Mouse (Mus musculus) midbrain, embryonic 11.5 days (tissue): Measurements from ENCODE around the gene Zfp839. TPM values are rescaled to one million over a fixed set of nuclear protein-coding genes. Genes with fewer than 3 reads are reported as not detected.
"Not testable (repeated sequence)": the region's sequence is repeated elsewhere in the genome, so short reads cannot be mapped to it uniquely, and the experiment has no call there.

Experiments used
- ATAC-seq: fragments of 200-750 bp; cut with Nextera tagmentation; 2 replicates; pipeline ENCODE4 v1.8.0; 2017; ENCODE audit warnings: moderate TSS enrichment, moderate library complexity; ENCODE audit not compliant: low FRiP score
- DNase-seq: peaks from one replicate; pipeline ENCODE4 v3.0.0; 2015; ENCODE audit warnings: low spot score; ENCODE audit errors: missing footprints
- H3K27ac ChIP-seq: fragments of 300-500 bp; sonication (generic); 2 replicates; pipeline ENCODE4 v1.5.1; 2014; ENCODE audit warnings: low read depth, low read length
- H3K27me3 ChIP-seq: fragments of 300-500 bp; sonication (generic); 2 replicates; pipeline ENCODE4 v1.6.1; 2014; ENCODE audit warnings: mild to moderate bottlenecking, low read length, moderate library complexity, mixed read lengths; ENCODE audit not compliant: control insufficient read depth, insufficient read depth
- H3K36me3 ChIP-seq: fragments of 300-500 bp; sonication (generic); 2 replicates; pipeline ENCODE4 v1.6.1; 2014; ENCODE audit warnings: mild to moderate bottlenecking, low read length, moderate library complexity, mixed read lengths; ENCODE audit not compliant: control insufficient read depth, insufficient read depth
- H3K4me1 ChIP-seq: fragments of 300-500 bp; sonication (generic); 2 replicates; pipeline ENCODE4 v1.6.1; 2014; ENCODE audit warnings: low read length; ENCODE audit not compliant: control insufficient read depth, insufficient read depth
- H3K4me2 ChIP-seq: fragments of 300-500 bp; sonication (generic); 2 replicates; pipeline ENCODE4 v1.6.1; 2014; ENCODE audit warnings: mild to moderate bottlenecking, moderate library complexity
- H3K4me3 ChIP-seq: fragments of 300-500 bp; sonication (generic); 2 replicates; pipeline ENCODE4 v1.5.1; 2014; ENCODE audit warnings: low read depth, low read length
- H3K9ac ChIP-seq: fragments of 300-500 bp; sonication (generic); 2 replicates; pipeline ENCODE4 v1.6.1; 2014; ENCODE audit warnings: low read length
- H3K9me3 ChIP-seq: fragments of 300-500 bp; sonication (generic); 2 replicates; pipeline ENCODE4 v1.6.1; 2016; ENCODE audit warnings: low read length; ENCODE audit not compliant: control insufficient read depth
- WGBS: fragments of 180-500 bp; shearing (Covaris S2); extraction: QIAGEN DNeasy Blood & Tissue Kit; methylation state at CpG from one replicate; pipeline ENCODE4 v1.1.7; 2014; 5-methylcytosine and 5-hydroxymethylcytosine counted together
- polyA plus RNA-seq: library from polyadenylated mRNA; unstranded; fragments of >200 nt; fragmentation: Nextera tagmentation; extraction: Ambion mirVana; gene quantifications from 2 replicates; pipeline ENCODE4 v1.2.1, GENCODE M21; 2014

Zfp839 gene
- polyA plus RNA-seq, 1 experiment from 2014 or later = 1.8 TPM

GRCm38 (mm10) chr12:110845131-110845880 is 4.7 kb upstream of the Zfp839 start:
- peak; percentile 79 for ATAC-seq
- WGBS = 1% methylated on average over 36 of the region's 36 CpGs
- peak overlapping the region; percentile 42 for H3K4me3 ChIP-seq
- no peaks in the 10 kb centered on the region for H3K9me3 ChIP-seq
- H3K27ac ChIP-seq = no peak overlapping the region
- peak; percentile 99 for DNase-seq
- H3K27me3 ChIP-seq = peaks cover 5% of the 10 kb centered on the region; the same call in 1 of the 2 replicates
- H3K4me1 ChIP-seq = peaks cover 9% of the 10 kb centered on the region
- H3K36me3 ChIP-seq = no peaks in the 10 kb centered on the region
- H3K9ac ChIP-seq = peak overlapping the region; percentile 55
- H3K4me2 ChIP-seq = peak overlapping the region; percentile 64

- no peak overlapping the region for H3K9ac ChIP-seq
- WGBS = 75% methylated on average over 6 of the region's 6 CpGs
- peak; percentile 83 for DNase-seq
- H3K27me3 ChIP-seq = peaks cover 5% of the 10 kb centered on the region; the same call in 1 of the 2 replicates
- ATAC-seq = no peak
- H3K9me3 ChIP-seq = no peaks in the 10 kb centered on the region
- H3K36me3 ChIP-seq = no peaks in the 10 kb centered on the region
- no peak overlapping the region for H3K27ac ChIP-seq
- H3K4me2 ChIP-seq = peak overlapping the region; percentile 64
- H3K4me3 ChIP-seq = no peak overlapping the region
- peaks cover 15% of the 10 kb centered on the region for H3K4me1 ChIP-seq
Measured at GRCm38 (mm10) chr12:110846191-110846765, 3.8 kb upstream of the Zfp839 start.

- H3K9ac ChIP-seq = peak overlapping the region; percentile 83
- ATAC-seq = peak; percentile 16; the same call in 1 of the 2 replicates
- H3K4me3 ChIP-seq = peak overlapping the region; percentile 73
- H3K27ac ChIP-seq = no peak overlapping the region
- no peak for DNase-seq
- no peaks in the 10 kb centered on the region for H3K36me3 ChIP-seq
- H3K9me3 ChIP-seq = no peaks in the 10 kb centered on the region
- H3K4me2 ChIP-seq = peak overlapping the region; percentile 52
- peaks cover 9% of the 10 kb centered on the region for H3K4me1 ChIP-seq
- H3K27me3 ChIP-seq = no peaks in the 10 kb centered on the region
- 14% methylated on average over 9 of the region's 9 CpGs for WGBS
Measured at GRCm38 (mm10) chr12:110850929-110851256, 840 bp downstream of the Zfp839 start.

- Histone ChIP-seq H3K27me3 (no peaks in the 10 kb centered on the region), H3K9me3 (no peaks in the 10 kb centered on the region), H3K4me3 (no peak overlapping the region), H3K36me3 (no peaks in the 10 kb centered on the region), H3K4me2 (peak overlapping the region; percentile 52), H3K9ac (no peak overlapping the region), H3K27ac (no peak overlapping the region), H3K4me1 (peaks cover 6% of the 10 kb centered on the region)
- ATAC-seq (no peak), DNase-seq (no peak)
- WGBS = 89% methylated on average over 12 of the region's 12 CpGs
Measured at GRCm38 (mm10) chr12:110851414-110851813, 1.4 kb downstream of the Zfp839 start.

- H3K27me3 ChIP-seq = no peaks in the 10 kb centered on the region
- 79% methylated on average over 1 of the region's 1 CpGs for WGBS
- no peaks in the 10 kb centered on the region for H3K36me3 ChIP-seq
- no peak for DNase-seq
- H3K4me1 ChIP-seq = peaks cover 6% of the 10 kb centered on the region
- H3K9ac ChIP-seq = no peak overlapping the region
- H3K27ac ChIP-seq = no peak overlapping the region
- H3K4me2 ChIP-seq = no peak overlapping the region
- H3K9me3 ChIP-seq = no peaks in the 10 kb centered on the region
- H3K4me3 ChIP-seq = no peak overlapping the region
- no peak for ATAC-seq
Measured at GRCm38 (mm10) chr12:110851923-110852322, 1.9 kb downstream of the Zfp839 start.

- no peak overlapping the region for H3K9ac ChIP-seq
- H3K27me3 ChIP-seq = no peaks in the 10 kb centered on the region
Measured at GRCm38 (mm10) chr12:110854786-110855737, 5.0 kb downstream of the Zfp839 start.

GRCm38 (mm10) chr12:110857196-110857595 is 7.1 kb downstream of the Zfp839 start:
- ATAC-seq (no peak), DNase-seq (no peak)
- WGBS = 90% methylated on average over 7 of the region's 7 CpGs
- H3K36me3 ChIP-seq = no peaks in the 10 kb centered on the region
- H3K4me3 ChIP-seq = no peak overlapping the region
- H3K9me3 ChIP-seq = no peaks in the 10 kb centered on the region
- no peak overlapping the region for H3K4me2 ChIP-seq
- peaks cover 3% of the 10 kb centered on the region; the same call in 1 of the 2 replicates for H3K4me1 ChIP-seq
- no peak overlapping the region for H3K9ac ChIP-seq
- H3K27me3 ChIP-seq = no peaks in the 10 kb centered on the region
- no peak overlapping the region for H3K27ac ChIP-seq

More at GRCm38 (mm10) chr12:110854786-110855737, 5.0 kb downstream of the Zfp839 start:
- no peaks in the 10 kb centered on the region for H3K9me3 ChIP-seq
- no peaks in the 10 kb centered on the region for H3K36me3 ChIP-seq
- no peak overlapping the region for H3K4me3 ChIP-seq
- ATAC-seq (no peak), DNase-seq (no peak)
- no peak overlapping the region for H3K27ac ChIP-seq
- 87% methylated on average over 32 of the region's 32 CpGs for WGBS
- peaks cover 6% of the 10 kb centered on the region for H3K4me1 ChIP-seq
- H3K4me2 ChIP-seq = no peak overlapping the region

GRCm38 (mm10) chr12:110858681-110859080 is 8.6 kb downstream of the Zfp839 start:
- ATAC-seq = not testable (repeated sequence)

More at GRCm38 (mm10) chr12:110858681-110859080, 8.6 kb downstream of the Zfp839 start:
- not testable (repeated sequence) for H3K4me3 ChIP-seq, H3K27me3 ChIP-seq, H3K9me3 ChIP-seq, H3K4me1 ChIP-seq, H3K36me3 ChIP-seq, H3K27ac ChIP-seq, DNase-seq, H3K9ac ChIP-seq, H3K4me2 ChIP-seq
- WGBS = 96% methylated on average over 15 of the region's 15 CpGs
